Mouse (Mus musculus) olfactory bulb, adult 2 months (tissue): ENCODE data around the gene Fam129c.

Source experiments
- CTCF ChIP-seq: fragments of 200-500 bp; IDR thresholded peaks from 2 replicates; pipeline ENCODE4 v1.5.1; 2012; ENCODE audit warnings: low read depth, mild to moderate bottlenecking, low read length, moderate library complexity; ENCODE audit not compliant: insufficient read depth
- POLR2A ChIP-seq: fragments of 200-500 bp; IDR thresholded peaks from 2 replicates; pipeline ENCODE4 v1.6.1; 2012; ENCODE audit warnings: mild to moderate bottlenecking, low read depth, low read length, moderate library complexity; ENCODE audit not compliant: insufficient read depth

DNA sequence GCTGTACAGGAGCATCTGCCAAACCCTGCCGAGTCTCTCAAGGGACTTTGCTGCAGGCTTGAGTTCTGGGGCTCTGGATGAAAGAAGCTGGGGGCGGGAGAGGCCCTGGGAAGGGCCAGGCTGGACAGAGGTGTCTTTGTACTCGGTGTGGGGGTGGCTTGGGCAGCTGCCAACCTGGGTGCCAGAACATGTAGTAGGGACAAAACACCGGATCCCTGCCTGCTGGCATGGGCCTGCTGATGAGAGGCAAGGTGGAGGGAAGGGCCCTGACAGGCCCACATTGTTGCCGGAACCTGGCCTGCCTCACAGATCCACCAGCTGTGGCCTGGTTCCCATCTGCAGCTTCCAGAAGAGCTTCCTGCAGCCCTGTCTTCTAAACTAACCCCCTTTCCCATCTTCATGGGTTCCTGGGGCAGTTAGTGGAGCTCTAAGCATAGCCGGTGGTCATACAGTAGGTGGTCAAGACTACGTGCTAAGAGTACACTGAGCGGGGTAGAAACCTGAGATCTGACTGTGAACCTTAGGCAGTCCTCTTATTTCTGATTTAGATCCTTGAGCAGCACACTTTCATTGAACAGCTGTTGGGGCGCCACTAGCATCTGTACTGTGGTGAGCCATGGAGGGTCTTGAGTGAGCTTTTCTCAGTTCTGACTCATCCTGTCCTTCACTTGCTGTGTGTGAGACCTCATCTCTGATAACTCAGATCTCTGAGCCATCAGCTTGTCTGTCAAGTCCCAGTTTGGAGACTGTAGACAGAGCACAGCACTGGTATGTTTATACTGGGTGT is 24.4 kb upstream of the Fam129c start:
- TF ChIP-seq CTCF, result no peak
- TF ChIP-seq POLR2A, result no peak
